Mouse (Mus musculus): ENCODE measurements around the gene Dnmt3a. TPM values are rescaled to one million over a fixed set of nuclear protein-coding genes. Genes with fewer than 3 reads are reported as not detected.

The Dnmt3a gene
- total and polyA plus RNA-seq, 2 experiments from 2014 or later = 88.5 to 130 TPM

- Histone ChIP-seq H3K27ac (ENCODE audit: low read depth, low read length) (no peak overlapping the region), H3K9ac (replicated peaks; ENCODE audit: low read length, poor library complexity, severe bottlenecking) (no peak overlapping the region), H3K4me1 (ENCODE audit: insufficient read depth, low read length) (no peaks in the 10 kb centered on the region), H3K9me3 (ENCODE audit: low read length) (no peaks in the 10 kb centered on the region), H3K36me3 (ENCODE audit: insufficient read depth, low read length) (peaks cover 57% of the 10 kb centered on the region), H3K4me3 (ENCODE audit: low read depth, low read length) (no peak overlapping the region), H3K27me3 (ENCODE audit: insufficient read depth, low read length) (no peaks in the 10 kb centered on the region), H3K4me2 (ENCODE audit: low read depth, low read length, poor library complexity, severe bottlenecking) (no peak overlapping the region)
- no peak for DNase-seq (ENCODE audit: low spot score)
- TF ChIP-seq CTCF (IDR thresholded peaks at IDR 0.05) = no peak
- WGBS = 94% methylated on average over 9 of the region's 9 CpGs
- no peak for ATAC-seq (ENCODE audit: low FRiP score)
Observed at GRCm38 (mm10) chr12:3905436-3905835, 99.6 kb downstream of the Dnmt3a start.

DNA sequence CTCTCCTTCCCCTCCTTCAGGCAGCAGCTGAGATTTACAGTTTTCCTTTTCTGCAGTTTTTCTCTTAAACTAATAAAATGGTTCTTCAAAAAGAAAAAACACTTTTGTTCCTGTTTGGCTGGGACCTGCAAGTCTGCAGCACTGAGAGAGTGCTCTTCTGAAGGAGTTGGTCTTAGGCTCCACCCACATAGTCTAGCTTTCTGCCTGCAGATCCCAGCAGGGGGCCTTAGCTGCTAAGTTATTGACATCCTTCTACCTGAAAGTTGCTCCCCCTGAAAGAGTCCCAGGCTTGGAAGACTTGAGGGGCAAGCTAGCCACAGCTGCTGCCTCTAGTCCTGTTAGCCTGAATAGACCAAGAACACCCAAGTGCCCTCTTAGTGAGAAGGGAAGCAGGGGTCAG, 100.5 kb downstream of the Dnmt3a start:
- Histone ChIP-seq H3K27ac (ENCODE audit: low read depth, low read length) (no peak overlapping the region), H3K4me1 (ENCODE audit: insufficient read depth, low read length) (no peaks in the 10 kb centered on the region), H3K27me3 (ENCODE audit: insufficient read depth, low read length) (no peaks in the 10 kb centered on the region), H3K4me2 (ENCODE audit: low read depth, low read length, poor library complexity, severe bottlenecking) (no peak overlapping the region), H3K9me3 (ENCODE audit: low read length) (no peaks in the 10 kb centered on the region), H3K36me3 (ENCODE audit: insufficient read depth, low read length) (peaks cover 58% of the 10 kb centered on the region), H3K9ac (replicated peaks; ENCODE audit: low read length, poor library complexity, severe bottlenecking) (no peak overlapping the region), H3K4me3 (ENCODE audit: low read depth, low read length) (no peak overlapping the region)
- no peak for TF ChIP-seq CTCF (IDR thresholded peaks at IDR 0.05)
- DNase-seq (ENCODE audit: low spot score) (no peak), ATAC-seq (ENCODE audit: low FRiP score) (no peak)

DNA sequence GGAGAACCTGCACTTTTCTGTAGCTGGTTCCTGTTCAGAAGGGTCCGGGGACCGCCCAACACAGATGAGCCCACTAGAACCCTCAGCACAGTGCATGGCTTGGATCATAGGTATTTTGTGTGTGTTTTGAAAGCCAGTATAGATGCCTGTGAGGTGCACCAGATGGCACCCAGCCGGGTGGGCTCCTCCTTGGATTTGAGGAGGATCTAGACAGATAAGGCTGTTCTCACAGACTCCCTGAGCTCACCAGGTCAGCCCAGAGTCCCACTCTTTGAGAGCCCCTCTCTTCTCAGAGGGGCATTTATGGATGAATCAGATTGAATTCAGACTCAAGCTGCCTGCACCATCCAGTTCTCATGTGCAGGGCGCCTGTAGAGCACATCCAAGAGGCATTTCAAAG, 101.2 kb downstream of the Dnmt3a start:
- Histone ChIP-seq H3K4me2 (ENCODE audit: low read depth, low read length, poor library complexity, severe bottlenecking) (no peak overlapping the region), H3K27me3 (ENCODE audit: insufficient read depth, low read length) (no peaks in the 10 kb centered on the region), H3K9me3 (ENCODE audit: low read length) (no peaks in the 10 kb centered on the region), H3K9ac (replicated peaks; ENCODE audit: low read length, poor library complexity, severe bottlenecking) (no peak overlapping the region), H3K36me3 (ENCODE audit: insufficient read depth, low read length) (peaks cover 51% of the 10 kb centered on the region), H3K27ac (ENCODE audit: low read depth, low read length) (no peak overlapping the region), H3K4me1 (ENCODE audit: insufficient read depth, low read length) (no peaks in the 10 kb centered on the region), H3K4me3 (ENCODE audit: low read depth, low read length) (no peak overlapping the region)
- DNase-seq (ENCODE audit: low spot score) (no peak), ATAC-seq (ENCODE audit: low FRiP score) (no peak)
- 85% methylated on average over 4 of the region's 4 CpGs for WGBS
- TF ChIP-seq CTCF (IDR thresholded peaks at IDR 0.05) = no peak

DNA sequence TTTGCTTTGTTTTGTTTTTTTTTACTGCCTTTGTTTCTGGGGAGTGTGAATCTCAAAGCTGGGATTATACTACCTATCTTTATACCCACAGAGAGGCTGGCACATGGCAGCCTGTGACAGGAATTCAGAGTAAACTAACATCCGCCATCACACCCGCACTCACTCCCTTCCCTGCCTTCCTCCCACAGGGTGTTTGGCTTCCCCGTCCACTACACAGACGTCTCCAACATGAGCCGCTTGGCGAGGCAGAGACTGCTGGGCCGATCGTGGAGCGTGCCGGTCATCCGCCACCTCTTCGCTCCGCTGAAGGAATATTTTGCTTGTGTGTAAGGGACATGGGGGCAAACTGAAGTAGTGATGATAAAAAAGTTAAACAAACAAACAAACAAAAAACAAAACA, 101.6 kb downstream of the Dnmt3a start:
- Histone ChIP-seq H3K9ac (replicated peaks; ENCODE audit: low read length, poor library complexity, severe bottlenecking) (no peak overlapping the region), H3K9me3 (ENCODE audit: low read length) (no peaks in the 10 kb centered on the region), H3K4me2 (ENCODE audit: low read depth, low read length, poor library complexity, severe bottlenecking) (no peak overlapping the region), H3K4me3 (ENCODE audit: low read depth, low read length) (no peak overlapping the region), H3K27ac (ENCODE audit: low read depth, low read length) (no peak overlapping the region), H3K4me1 (ENCODE audit: insufficient read depth, low read length) (no peaks in the 10 kb centered on the region), H3K27me3 (ENCODE audit: insufficient read depth, low read length) (no peaks in the 10 kb centered on the region), H3K36me3 (ENCODE audit: insufficient read depth, low read length) (peaks cover 47% of the 10 kb centered on the region)
- no peak for TF ChIP-seq CTCF (IDR thresholded peaks at IDR 0.05)
- no peak for ATAC-seq (ENCODE audit: low FRiP score)
- 64% methylated on average over 13 of the region's 13 CpGs for WGBS
- DNase-seq (ENCODE audit: low spot score) = no peak

GRCm38 (mm10) chr12:3910466-3911093, 104.8 kb downstream of the Dnmt3a start:
- Histone ChIP-seq H3K9ac (replicated peaks; ENCODE audit: low read length, poor library complexity, severe bottlenecking) (no peak overlapping the region), H3K4me2 (ENCODE audit: low read depth, low read length, poor library complexity, severe bottlenecking) (no peak overlapping the region), H3K27ac (ENCODE audit: low read depth, low read length) (no peak overlapping the region), H3K9me3 (ENCODE audit: low read length) (no peaks in the 10 kb centered on the region), H3K27me3 (ENCODE audit: insufficient read depth, low read length) (no peaks in the 10 kb centered on the region), H3K4me1 (ENCODE audit: insufficient read depth, low read length) (no peaks in the 10 kb centered on the region), H3K4me3 (ENCODE audit: low read depth, low read length) (no peak overlapping the region), H3K36me3 (ENCODE audit: insufficient read depth, low read length) (peaks cover 42% of the 10 kb centered on the region)
- DNase-seq (ENCODE audit: low spot score) = no peak
- TF ChIP-seq CTCF (IDR thresholded peaks at IDR 0.05) = no peak
- 74% methylated on average over 10 of the region's 10 CpGs for WGBS
- no peak for ATAC-seq (ENCODE audit: low FRiP score)

DNA sequence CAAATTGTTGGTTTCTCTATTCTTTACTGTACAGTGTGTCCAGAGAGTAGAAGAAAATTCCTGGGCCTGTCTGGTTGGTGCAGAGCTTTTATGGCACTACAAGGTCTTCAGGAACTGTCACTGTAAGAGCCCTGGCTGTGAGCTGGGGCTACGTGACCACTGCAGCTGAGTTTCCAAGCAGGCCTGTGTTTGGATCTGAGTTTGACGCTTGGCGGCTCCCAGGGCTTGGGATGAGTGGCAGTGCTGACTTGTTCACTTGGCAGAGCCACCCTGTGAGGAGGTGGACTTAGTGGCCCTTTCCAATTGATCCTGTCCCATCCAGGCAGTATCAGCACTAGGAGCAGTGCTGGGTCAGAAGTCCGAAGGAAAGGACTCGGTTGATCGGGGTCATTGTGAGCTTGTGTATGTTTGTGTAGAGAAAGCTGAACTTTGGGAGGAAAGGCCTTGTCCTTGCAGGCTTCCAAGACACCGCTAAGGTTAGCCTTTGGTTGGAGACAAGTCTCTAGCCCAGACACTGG, 106.1 kb downstream of the Dnmt3a start:
- WGBS = 88% methylated on average over 7 of the region's 7 CpGs
- ATAC-seq (ENCODE audit: low FRiP score) (no peak), DNase-seq (ENCODE audit: low spot score) (no peak)
- H3K9me3 ChIP-seq (ENCODE audit: low read length) = no peaks in the 10 kb centered on the region
- H3K9ac ChIP-seq (replicated peaks; ENCODE audit: low read length, poor library complexity, severe bottlenecking) = no peak overlapping the region
- no peaks in the 10 kb centered on the region for H3K4me1 ChIP-seq (ENCODE audit: insufficient read depth, low read length)
- no peak overlapping the region for H3K27ac ChIP-seq (ENCODE audit: low read depth, low read length)
- TF ChIP-seq CTCF (IDR thresholded peaks at IDR 0.05) = no peak
- H3K36me3 ChIP-seq (ENCODE audit: insufficient read depth, low read length) = peaks cover 30% of the 10 kb centered on the region
- no peak overlapping the region for H3K4me2 ChIP-seq (ENCODE audit: low read depth, low read length, poor library complexity, severe bottlenecking)
- no peak overlapping the region for H3K4me3 ChIP-seq (ENCODE audit: low read depth, low read length)
- no peaks in the 10 kb centered on the region for H3K27me3 ChIP-seq (ENCODE audit: insufficient read depth, low read length)
